Mouse (Mus musculus) bone marrow macrophage, adult 2 months (primary cell): ENCODE measurements around the gene Barx2.

ENCODE experiments used
- CTCF ChIP-seq: IDR thresholded peaks from 2 replicates; pipeline ENCODE4 v1.5.1; 2012; ENCODE audit warnings: low read depth, mild to moderate bottlenecking, low read length, moderate library complexity
- POLR2A ChIP-seq: IDR thresholded peaks from 2 replicates; pipeline ENCODE4 v1.6.1; 2012; ENCODE audit warnings: mild to moderate bottlenecking, low read depth, low read length, borderline replicate concordance

DNA sequence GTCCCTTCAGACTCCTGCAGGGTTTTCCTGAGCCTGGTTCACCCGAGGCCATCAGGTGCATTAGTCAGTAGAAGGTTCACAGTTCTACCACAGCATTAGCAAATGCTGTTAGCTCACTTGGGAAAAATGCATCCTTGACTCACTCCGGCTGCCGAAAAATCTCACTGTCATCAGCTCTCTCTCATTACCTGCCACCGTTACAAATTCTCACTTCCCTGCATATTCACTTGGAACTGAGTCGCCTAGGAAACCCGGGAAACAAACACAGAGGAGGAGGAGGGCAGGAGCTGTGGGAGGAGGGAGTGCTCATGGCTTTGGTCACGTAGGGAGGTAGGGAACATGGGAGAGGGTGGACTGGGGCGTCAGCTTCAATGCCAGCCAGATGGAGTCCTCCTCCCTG is 56.8 kb downstream of the Barx2 start:
- no peak for TF ChIP-seq CTCF
- no peak for TF ChIP-seq POLR2A
